Mouse (Mus musculus) forebrain, embryonic 16.5 days (tissue): Measurements from ENCODE around the gene Fam90a1b. TPM values are rescaled to one million over a fixed set of nuclear protein-coding genes. Genes with fewer than 3 reads are reported as not detected.
"Not testable (repeated sequence)": the region's sequence is repeated elsewhere in the genome, so short reads cannot be mapped to it uniquely, and the experiment has no call there.

Experiments
- ATAC-seq: fragments of 200-750 bp; cut with Nextera tagmentation; 2 replicates; pipeline ENCODE4 v1.8.0; 2017; ENCODE audit warnings: mild to moderate bottlenecking, moderate library complexity
- H3K27ac ChIP-seq: fragments of 300-500 bp; sonication (generic); 2 replicates; pipeline ENCODE4 v1.5.1; 2014; ENCODE audit warnings: low read length, control low read depth
- H3K27me3 ChIP-seq: fragments of 300-500 bp; sonication (generic); replicated peaks from 2 replicates; pipeline ENCODE4 v1.6.1; 2014; ENCODE audit warnings: low read length; ENCODE audit not compliant: control insufficient read depth, insufficient read depth
- H3K36me3 ChIP-seq: fragments of 300-500 bp; sonication (generic); 2 replicates; pipeline ENCODE4 v1.6.1; 2014; ENCODE audit not compliant: control insufficient read depth, insufficient read depth
- H3K4me1 ChIP-seq: fragments of 300-500 bp; sonication (generic); replicated peaks from 2 replicates; pipeline ENCODE4 v1.6.1; 2014; ENCODE audit warnings: low read length; ENCODE audit not compliant: control insufficient read depth, insufficient read depth
- H3K4me2 ChIP-seq: fragments of 300-500 bp; sonication (generic); 2 replicates; pipeline ENCODE4 v1.6.1; 2014; ENCODE audit warnings: mild to moderate bottlenecking, low read length, control low read depth
- H3K4me3 ChIP-seq: fragments of 300-500 bp; sonication (generic); replicated peaks from 2 replicates; pipeline ENCODE4 v1.5.1; 2014; ENCODE audit warnings: mild to moderate bottlenecking, low read length, control low read depth
- H3K9ac ChIP-seq: fragments of 300-500 bp; sonication (generic); replicated peaks from 2 replicates; pipeline ENCODE4 v1.6.1; 2014; ENCODE audit warnings: low read depth, low read length, control low read depth
- H3K9me3 ChIP-seq: fragments of 300-500 bp; sonication (generic); 2 replicates; pipeline ENCODE4 v1.6.1; 2016; ENCODE audit warnings: low read length; ENCODE audit not compliant: control insufficient read depth
- WGBS: fragments of 180-500 bp; shearing (Covaris S2); extraction: QIAGEN DNeasy Blood & Tissue Kit; methylation state at CpG from one replicate; pipeline ENCODE4 v1.1.7; 2014; 5-methylcytosine and 5-hydroxymethylcytosine counted together
- polyA plus RNA-seq: library from polyadenylated mRNA; unstranded; fragments of >200 nt; fragmentation: Nextera tagmentation; extraction: Ambion mirVana; gene quantifications from 2 replicates; pipeline ENCODE4 v1.2.1, GENCODE M21; 2015

The Fam90a1b gene
- polyA plus RNA-seq: 0.09 and 0.11 TPM in 2 replicates

- Histone ChIP-seq H3K36me3 (no peaks in the 10 kb centered on the region), H3K4me1 (peaks cover 9% of the 10 kb centered on the region; the same call in 1 of the 2 replicates), H3K9ac (peak within 1 kb of the TSS; percentile 63), H3K4me2 (peak within 1 kb of the TSS; percentile 48), H3K27me3 (peaks cover 27% of the 10 kb centered on the region), H3K4me3 (peak within 1 kb of the TSS; percentile 69), H3K9me3 (no peaks in the 10 kb centered on the region), H3K27ac (no peak within 1 kb of the TSS)
- WGBS: 14% methylated on average over 44 of the region's 46 CpGs
- peak; percentile 99 for ATAC-seq
Measured at GRCm38 (mm10) chrX:94366670-94367241, at the start of gene Fam90a1b, which contains the start of gene Apoo. TSS of gene Fam90a1b (minus strand) at chrX:94366777. TSS of gene Apoo (plus strand) at chrX:94367117.

GRCm38 (mm10) chrX:94408975-94409374, 42.4 kb upstream of the Fam90a1b start:
- Histone ChIP-seq H3K9me3 (no peaks in the 10 kb centered on the region), H3K36me3 (no peaks in the 10 kb centered on the region), H3K9ac (no peak overlapping the region), H3K27ac (no peak overlapping the region), H3K4me2 (no peak overlapping the region), H3K4me1 (no peaks in the 10 kb centered on the region), H3K4me3 (no peak overlapping the region), H3K27me3 (peaks cover 6% of the 10 kb centered on the region; the same call in 1 of the 2 replicates)
- 60% methylated on average over 3 of the region's 3 CpGs for WGBS
- no peak for ATAC-seq

- Histone ChIP-seq H3K36me3 (no peaks in the 10 kb centered on the region), H3K4me1 (no peaks in the 10 kb centered on the region), H3K9ac (no peak overlapping the region), H3K4me3 (no peak overlapping the region), H3K9me3 (no peaks in the 10 kb centered on the region), H3K4me2 (no peak overlapping the region), H3K27ac (no peak overlapping the region), H3K27me3 (peaks cover 5% of the 10 kb centered on the region; the same call in 1 of the 2 replicates)
- 69% methylated on average over 5 of the region's 5 CpGs for WGBS
- no peak for ATAC-seq
Measured at GRCm38 (mm10) chrX:94378734-94379133, 12.2 kb upstream of the Fam90a1b start.

- peaks cover 27% of the 10 kb centered on the region for H3K27me3 ChIP-seq
- peak overlapping the region; percentile 69 for H3K4me3 ChIP-seq
- H3K4me2 ChIP-seq: peak overlapping the region; percentile 48
- no peaks in the 10 kb centered on the region for H3K9me3 ChIP-seq
- peak overlapping the region; percentile 63 for H3K9ac ChIP-seq
- WGBS: 32% methylated on average over 13 of the region's 17 CpGs
- H3K4me1 ChIP-seq: peaks cover 9% of the 10 kb centered on the region; the same call in 1 of the 2 replicates
- no peak overlapping the region for H3K27ac ChIP-seq
- no peaks in the 10 kb centered on the region for H3K36me3 ChIP-seq
- no peak; the same call in 1 of the 2 replicates for ATAC-seq
Measured at GRCm38 (mm10) chrX:94367248-94367647, 671 bp upstream of the Fam90a1b start.

- peak overlapping the region; percentile 39 for H3K4me2 ChIP-seq
- no peak overlapping the region for H3K9ac ChIP-seq
- no peaks in the 10 kb centered on the region for H3K36me3 ChIP-seq
- peaks cover 27% of the 10 kb centered on the region for H3K27me3 ChIP-seq
- no peak for ATAC-seq
- peak overlapping the region; percentile 69 for H3K4me3 ChIP-seq
- H3K4me1 ChIP-seq: peaks cover 9% of the 10 kb centered on the region; the same call in 1 of the 2 replicates
- WGBS: 24% methylated on average over 15 of the region's 16 CpGs
- H3K9me3 ChIP-seq: no peaks in the 10 kb centered on the region
- no peak overlapping the region for H3K27ac ChIP-seq
Measured at GRCm38 (mm10) chrX:94366029-94366428, 548 bp downstream of the Fam90a1b start.

GRCm38 (mm10) chrX:94365381-94365925, 1.1 kb downstream of the Fam90a1b start:
- H3K27me3 ChIP-seq: peaks cover 30% of the 10 kb centered on the region
- H3K4me1 ChIP-seq: peaks cover 9% of the 10 kb centered on the region; the same call in 1 of the 2 replicates
- 31% methylated on average over 14 of the region's 14 CpGs for WGBS
- no peaks in the 10 kb centered on the region for H3K36me3 ChIP-seq
- no peak overlapping the region for H3K4me3 ChIP-seq
- no peaks in the 10 kb centered on the region for H3K9me3 ChIP-seq
- no peak for ATAC-seq
- H3K4me2 ChIP-seq: peak overlapping the region; percentile 39; the same call in 1 of the 2 replicates
- no peak overlapping the region for H3K9ac ChIP-seq
- H3K27ac ChIP-seq: no peak overlapping the region

- WGBS: 97% methylated on average over 4 of the region's 4 CpGs
Measured at GRCm38 (mm10) chrX:94343638-94344037, 22.9 kb downstream of the Fam90a1b start.

GRCm38 (mm10) chrX:94321036-94321902, 45.3 kb downstream of the Fam90a1b start:
- Histone ChIP-seq H3K27ac (no peak overlapping the region), H3K36me3 (no peaks in the 10 kb centered on the region), H3K4me2 (no peak overlapping the region), H3K9ac (no peak overlapping the region), H3K4me3 (no peak overlapping the region), H3K4me1 (peaks cover 3% of the 10 kb centered on the region; the same call in 1 of the 2 replicates), H3K27me3 (peaks cover 9% of the 10 kb centered on the region; the same call in 1 of the 2 replicates), H3K9me3 (no peaks in the 10 kb centered on the region; the same call in 1 of the 2 replicates)
- peak; percentile 79 for ATAC-seq
- 56% methylated on average over 11 of the region's 11 CpGs for WGBS

More at GRCm38 (mm10) chrX:94343638-94344037, 22.9 kb downstream of the Fam90a1b start:
- not testable (repeated sequence) for H3K27ac ChIP-seq, H3K4me3 ChIP-seq, H3K36me3 ChIP-seq, H3K4me1 ChIP-seq, H3K9me3 ChIP-seq, H3K4me2 ChIP-seq, H3K27me3 ChIP-seq, ATAC-seq, H3K9ac ChIP-seq
